Mouse (Mus musculus) C2C12 (cell line): ENCODE data around the gene Brd1.

Experiments
- CTCF ChIP-seq: IDR thresholded peaks from one replicate; pipeline ENCODE4 v1.5.1; 2011; ENCODE audit not compliant: control insufficient read depth, insufficient read depth, insufficient read length
- MYOD1 ChIP-seq: IDR thresholded peaks from one replicate; pipeline ENCODE4 v1.6.1; 2011; ENCODE audit warnings: low read depth; ENCODE audit not compliant: control insufficient read depth, insufficient read length
- USF1 ChIP-seq: IDR thresholded peaks from one replicate; pipeline ENCODE4 v1.6.1; 2011; ENCODE audit warnings: low read depth, mild to moderate bottlenecking, control low read depth, moderate library complexity

- TF ChIP-seq CTCF (no peak), MYOD1 (no peak), USF1 (no peak)
These were observed 16.0 kb upstream of the Brd1 start for GRCm38 (mm10) chr15:88750032-88750431.
